Mouse (Mus musculus): ENCODE results near the gene Begain.

Gene Begain

GRCm38 (mm10) chr12:109068167-109068653 is at the start of gene Begain:
Gene Begain (minus strand): TSS chr12:109068217.
- DNase-seq = no peak

GRCm38 (mm10) chr12:109115707-109116106 is 47.7 kb upstream of the Begain start:
- DNase-seq = no peak

DNA sequence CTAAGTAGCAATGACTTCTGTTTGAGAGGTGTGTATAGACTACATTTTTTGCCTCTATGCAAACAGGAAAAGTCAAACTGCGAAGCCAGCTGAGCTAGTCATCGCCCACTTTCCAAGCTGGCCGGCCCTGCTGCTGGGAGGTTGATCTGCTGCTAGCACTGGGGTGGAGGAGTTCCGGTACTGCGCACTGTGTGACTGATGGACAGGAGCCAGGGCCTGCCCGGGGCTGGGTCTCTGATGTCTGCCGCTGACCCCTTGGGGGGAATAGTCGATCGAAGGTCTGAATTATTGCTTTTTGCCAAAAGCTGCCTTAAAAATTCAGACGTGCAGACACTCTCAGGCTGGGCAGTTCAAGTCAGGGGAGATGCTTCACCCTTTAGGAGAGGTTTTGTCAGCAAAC is 47.1 kb upstream of the Begain start:
- DNase-seq = no peak

DNA sequence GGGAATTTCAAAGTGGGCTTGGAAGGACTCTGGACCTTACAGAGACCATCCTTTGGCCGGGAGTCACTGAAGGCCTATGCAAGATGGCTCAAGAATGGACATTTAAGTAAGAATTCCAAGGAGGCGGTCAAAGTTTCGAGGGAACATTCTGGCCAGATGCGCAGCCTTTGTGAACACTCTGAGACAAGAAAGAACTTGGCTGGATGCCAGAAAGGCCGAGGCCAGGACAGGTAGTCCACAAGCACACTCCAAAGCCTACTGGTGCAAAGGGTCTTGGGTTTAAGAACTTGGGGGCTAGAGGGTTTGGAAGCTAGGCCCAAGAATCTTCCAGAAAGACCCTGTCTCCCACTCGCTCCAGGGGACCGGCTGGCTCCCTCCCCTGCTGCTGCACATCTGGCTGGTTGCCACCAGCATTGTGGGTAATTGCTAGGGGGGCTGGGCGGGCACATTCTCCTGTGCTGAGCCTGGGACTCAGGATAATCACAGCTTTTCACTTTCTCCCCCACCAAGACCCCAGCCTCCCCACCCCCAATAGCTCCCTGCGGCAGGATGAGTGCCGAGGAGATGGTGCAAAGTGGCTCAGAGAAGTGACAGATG is 45.1 kb upstream of the Begain start:
- DNase-seq = peak; percentile 4 to 43

GRCm38 (mm10) chr12:109112354-109112995 is 44.5 kb upstream of the Begain start:
- DNase-seq = peak in 1 of 2 experiments; percentile 1

GRCm38 (mm10) chr12:109108911-109109310 is 40.9 kb upstream of the Begain start:
- no peak for DNase-seq

DNA sequence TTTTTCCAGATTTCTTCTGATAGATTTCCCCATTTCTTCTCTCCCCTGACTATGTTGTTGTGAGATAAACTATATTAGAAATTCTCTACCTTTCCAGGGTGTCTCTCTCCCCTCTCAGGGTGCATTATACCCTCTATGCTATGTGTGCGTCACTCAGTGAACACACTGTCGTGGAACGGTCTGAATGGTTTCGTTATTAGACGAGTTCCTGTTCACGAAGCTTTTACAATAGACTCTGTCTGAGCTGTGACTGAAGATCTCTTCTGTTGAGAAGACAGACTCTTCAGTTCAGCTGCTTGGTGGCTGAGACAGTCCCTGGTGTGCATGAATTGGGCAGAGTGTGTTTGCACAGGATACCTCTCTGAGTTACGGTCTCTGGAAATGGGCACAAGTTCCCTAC is 32.4 kb upstream of the Begain start:
- no peak for DNase-seq

GRCm38 (mm10) chr12:109090456-109091130 is 22.6 kb upstream of the Begain start:
- DNase-seq = no peak

GRCm38 (mm10) chr12:109090041-109090440 is 22.0 kb upstream of the Begain start:
- DNase-seq = no peak

- no peak for DNase-seq
Observed at GRCm38 (mm10) chr12:109086111-109086510, 18.1 kb upstream of the Begain start.

GRCm38 (mm10) chr12:109085674-109086073 is 17.7 kb upstream of the Begain start:
- no peak for DNase-seq

GRCm38 (mm10) chr12:109085046-109085445 is 17.0 kb upstream of the Begain start:
- no peak for DNase-seq

DNA sequence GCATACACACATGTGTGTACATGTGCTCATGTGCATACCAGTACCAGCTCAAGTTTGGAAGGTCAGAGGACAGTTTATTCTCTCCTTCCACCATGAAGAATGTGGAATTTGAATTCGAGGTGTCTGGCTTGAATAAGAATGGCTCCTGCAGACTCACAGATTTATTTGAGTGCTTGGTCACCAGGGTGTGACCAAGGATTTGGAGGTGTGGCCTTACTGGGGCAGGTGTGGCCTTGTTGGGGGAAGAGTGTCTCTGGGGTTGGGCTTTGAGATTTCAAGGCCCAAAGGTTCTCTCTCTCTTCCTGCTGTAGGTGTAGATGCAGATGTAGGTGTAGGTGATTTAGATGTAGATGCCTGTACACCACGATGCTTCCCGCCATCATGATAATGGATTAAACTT is 15.5 kb upstream of the Begain start:
- no peak for DNase-seq

- DNase-seq = no peak
Observed at GRCm38 (mm10) chr12:109077036-109077435, 9.0 kb upstream of the Begain start.

DNA sequence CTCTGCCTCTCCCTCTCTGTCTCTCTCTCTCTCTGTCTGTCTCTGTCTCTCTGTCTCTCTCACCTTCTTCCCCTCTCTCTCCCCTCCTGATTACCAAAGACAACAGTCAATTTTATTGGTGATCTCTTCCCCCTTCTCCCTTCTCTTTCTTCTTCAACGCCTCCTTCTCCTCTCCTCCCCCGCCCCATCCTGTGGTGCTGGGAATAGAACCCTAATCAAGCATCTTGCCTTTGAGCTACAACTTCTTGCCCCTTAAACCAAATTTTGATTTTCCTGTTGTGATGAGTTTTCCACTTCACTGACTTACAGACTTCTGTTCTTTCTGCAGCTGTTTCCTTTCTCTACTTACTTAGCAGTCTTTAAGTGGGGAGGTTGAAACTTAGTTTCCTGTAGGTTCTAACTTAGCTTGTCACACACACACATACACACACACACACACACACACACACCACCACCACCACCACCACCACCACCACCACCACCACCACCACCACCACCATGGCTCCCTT is 6.8 kb upstream of the Begain start:
- no peak for DNase-seq

DNA sequence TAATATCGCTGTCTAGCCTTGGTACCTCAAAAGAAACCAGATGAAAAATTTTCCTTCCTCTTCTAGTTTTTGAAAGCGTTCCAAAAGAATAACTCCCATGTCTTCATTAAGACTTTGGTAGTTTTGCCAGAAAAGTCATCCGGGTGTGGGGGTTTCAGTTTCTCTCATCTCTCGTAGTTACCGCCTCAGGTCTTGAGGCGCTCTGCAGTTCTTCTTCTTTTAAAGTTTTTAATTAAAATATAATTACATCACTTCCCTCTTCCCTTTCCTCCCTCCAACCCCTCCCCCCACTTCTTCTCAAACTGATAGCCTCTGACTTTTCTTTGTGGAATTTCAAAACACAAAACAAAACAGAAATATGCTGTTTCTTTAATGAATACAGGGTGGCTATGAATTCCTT is 6.1 kb upstream of the Begain start:
- DNase-seq = no peak

GRCm38 (mm10) chr12:109071248-109071647 is 3.2 kb upstream of the Begain start:
- DNase-seq = peak; percentile 19 to 55

GRCm38 (mm10) chr12:109069751-109070150 is 1.7 kb upstream of the Begain start:
- DNase-seq = no peak

DNA sequence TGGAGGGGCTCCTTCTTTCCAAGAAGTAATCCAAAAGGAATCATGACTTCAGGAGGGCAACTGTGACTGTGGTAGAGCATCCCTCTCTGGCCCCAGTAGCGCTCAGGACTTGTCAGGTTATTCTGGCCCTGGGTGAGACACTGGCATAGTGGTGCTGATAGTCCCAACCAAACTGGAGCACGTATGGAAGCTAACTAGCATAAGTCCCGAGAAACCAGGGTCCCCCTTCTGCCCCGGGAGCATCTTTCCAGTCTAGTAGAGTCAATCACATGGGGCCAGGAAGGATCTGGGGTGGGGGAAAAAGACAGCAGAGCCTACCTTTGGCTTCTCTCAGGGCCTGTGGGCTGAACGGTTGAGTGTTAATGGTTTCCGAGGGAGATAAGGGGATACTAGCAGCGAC is 721 bp upstream of the Begain start:
- no peak for DNase-seq

DNA sequence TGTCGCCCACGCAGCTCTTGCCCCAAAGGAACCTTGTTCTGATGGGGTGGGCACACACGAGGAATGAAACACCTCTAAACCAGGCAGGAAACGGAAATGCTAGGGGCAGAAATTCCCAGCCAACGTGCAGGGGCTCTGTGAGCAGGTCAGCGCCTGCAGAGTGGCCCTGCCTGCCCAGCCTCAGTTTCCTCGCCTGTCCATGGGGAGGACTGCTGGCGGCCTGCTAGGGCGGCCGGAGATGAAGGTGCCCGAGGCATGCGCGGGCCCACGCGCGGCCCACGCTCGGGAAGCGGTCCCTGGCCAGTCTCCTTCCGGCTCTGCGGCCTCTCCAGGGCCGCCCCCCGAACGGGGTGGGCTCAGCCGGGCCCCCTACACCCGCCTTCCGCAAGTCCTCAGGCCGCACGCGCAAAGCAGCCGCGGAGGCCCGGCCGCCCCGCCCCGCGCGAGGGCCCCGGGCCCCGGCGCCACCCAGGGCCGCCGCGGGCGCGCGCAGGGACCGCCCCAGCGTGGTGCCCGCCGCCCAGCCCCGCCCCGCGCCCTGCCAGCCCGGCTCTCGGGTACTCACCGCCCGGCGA is 369 bp downstream of the Begain start:
- DNase-seq = peak in 1 of 2 experiments; percentile 46

- no peak for DNase-seq
Observed at GRCm38 (mm10) chr12:109058660-109059059, 9.4 kb downstream of the Begain start.

DNA sequence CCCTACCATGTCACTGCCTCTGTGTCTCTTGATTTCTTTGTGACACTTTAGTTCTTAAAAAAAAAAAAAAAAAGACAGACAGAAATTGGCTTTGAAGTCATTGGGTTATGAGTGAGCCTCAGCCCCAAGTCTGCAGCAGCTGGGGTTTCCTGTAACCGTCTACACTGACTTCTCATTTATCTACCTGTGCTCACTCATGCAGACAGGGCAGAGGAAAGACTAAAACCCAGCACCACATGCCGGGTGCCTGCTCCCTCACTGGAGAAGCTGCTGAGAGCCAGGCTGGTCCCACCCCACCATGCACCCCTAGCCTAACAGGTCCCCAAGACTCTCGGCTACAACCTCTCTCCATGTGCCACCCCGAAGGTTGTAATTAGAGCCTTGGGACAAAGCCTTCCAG is 10.3 kb downstream of the Begain start:
- no peak for DNase-seq

- DNase-seq = no peak
Observed at GRCm38 (mm10) chr12:109053020-109053806, 14.8 kb downstream of the Begain start.

Data from kidney, postnatal 36 days (tissue).